Mouse (Mus musculus) intestine, embryonic 14.5 days (tissue): Measurements from ENCODE around the gene Pign. TPM values are rescaled to one million over a fixed set of nuclear protein-coding genes. Genes with fewer than 3 reads are reported as not detected.

Experiments
- ATAC-seq: fragments of 200-750 bp; cut with Nextera tagmentation; replicated peaks from 2 replicates; pipeline ENCODE4 v1.8.0; 2017; ENCODE audit warnings: low read depth, moderate number of reproducible peaks, moderate TSS enrichment, moderate library complexity; ENCODE audit not compliant: low FRiP score, low TSS enrichment
- DNase-seq: peaks from one replicate; pipeline ENCODE4 v3.0.0-alpha.2; 2018; ENCODE audit warnings: low spot score
- H3K27ac ChIP-seq: fragments of 300-500 bp; sonication (generic); 2 replicates; pipeline ENCODE4 v1.5.1; 2014; ENCODE audit warnings: low read depth, mild to moderate bottlenecking, control low read depth
- H3K27me3 ChIP-seq: fragments of 300-500 bp; sonication (generic); replicated peaks from 2 replicates; pipeline ENCODE4 v1.6.1; 2014; ENCODE audit warnings: low read length, control low read depth; ENCODE audit not compliant: control insufficient read depth, insufficient read depth
- H3K36me3 ChIP-seq: fragments of 300-500 bp; sonication (generic); 2 replicates; pipeline ENCODE4 v1.6.1; 2014; ENCODE audit warnings: low read length, control low read depth; ENCODE audit not compliant: control insufficient read depth, insufficient read depth
- H3K4me1 ChIP-seq: fragments of 300-500 bp; sonication (generic); replicated peaks from 2 replicates; pipeline ENCODE4 v1.6.1; 2014; ENCODE audit warnings: low read length, control low read depth, mixed read lengths; ENCODE audit not compliant: control insufficient read depth, insufficient read depth
- H3K4me2 ChIP-seq: fragments of 300-500 bp; sonication (generic); 2 replicates; pipeline ENCODE4 v1.6.1; 2014; ENCODE audit warnings: low read length
- H3K4me3 ChIP-seq: fragments of 300-500 bp; sonication (generic); 2 replicates; pipeline ENCODE4 v1.5.1; 2014; ENCODE audit warnings: low read depth, low read length, control low read depth, mixed read lengths
- H3K9ac ChIP-seq: fragments of 300-500 bp; sonication (generic); 2 replicates; pipeline ENCODE4 v1.6.1; 2014; ENCODE audit warnings: mild to moderate bottlenecking, low read length
- H3K9me3 ChIP-seq: fragments of 300-500 bp; sonication (generic); 2 replicates; pipeline ENCODE4 v1.6.1; 2016; ENCODE audit warnings: low read length, control low read depth; ENCODE audit not compliant: control insufficient read depth
- WGBS: fragments of 180-500 bp; shearing (Covaris S2); extraction: QIAGEN DNeasy Blood & Tissue Kit; methylation state at CpG from one replicate; pipeline ENCODE4 v1.1.7; 2014; 5-methylcytosine and 5-hydroxymethylcytosine counted together
- polyA plus RNA-seq: library from polyadenylated mRNA; unstranded; fragments of >200 nt; fragmentation: Nextera tagmentation; extraction: Ambion mirVana; gene quantifications from 2 replicates; pipeline ENCODE4 v1.2.1, GENCODE M21; 2014

Gene Pign
- polyA plus RNA-seq, 1 experiment from 2014 or later = 16.8 TPM

- no peaks in the 10 kb centered on the region for H3K36me3 ChIP-seq
- ATAC-seq (no peak), DNase-seq (no peak)
- H3K9me3 ChIP-seq = no peaks in the 10 kb centered on the region
- H3K4me2 ChIP-seq = no peak overlapping the region
- no peak overlapping the region for H3K9ac ChIP-seq
- no peaks in the 10 kb centered on the region for H3K4me1 ChIP-seq
- H3K4me3 ChIP-seq = no peak overlapping the region
- WGBS = 88% methylated on average over 3 of the region's 3 CpGs
- H3K27ac ChIP-seq = no peak overlapping the region
- H3K27me3 ChIP-seq = no peaks in the 10 kb centered on the region
Observed at GRCm38 (mm10) chr1:105553130-105553529, 110.3 kb downstream of the Pign start.

GRCm38 (mm10) chr1:105550163-105550562 lies 113.3 kb downstream of the Pign start:
- Histone ChIP-seq H3K27ac (no peak overlapping the region), H3K4me3 (no peak overlapping the region), H3K27me3 (no peaks in the 10 kb centered on the region), H3K4me1 (no peaks in the 10 kb centered on the region), H3K9me3 (no peaks in the 10 kb centered on the region), H3K9ac (no peak overlapping the region), H3K36me3 (peaks cover 4% of the 10 kb centered on the region; the same call in 1 of the 2 replicates), H3K4me2 (no peak overlapping the region)
- ATAC-seq (no peak), DNase-seq (no peak)

GRCm38 (mm10) chr1:105549648-105550047 lies 113.8 kb downstream of the Pign start:
- no peak overlapping the region for H3K4me3 ChIP-seq
- no peak for DNase-seq
- ATAC-seq = no peak
- peaks cover 4% of the 10 kb centered on the region; the same call in 1 of the 2 replicates for H3K36me3 ChIP-seq
- 71% methylated on average over 4 of the region's 4 CpGs for WGBS
- H3K9me3 ChIP-seq = no peaks in the 10 kb centered on the region
- no peak overlapping the region for H3K27ac ChIP-seq
- H3K27me3 ChIP-seq = no peaks in the 10 kb centered on the region
- no peak overlapping the region for H3K9ac ChIP-seq
- no peaks in the 10 kb centered on the region for H3K4me1 ChIP-seq
- no peak overlapping the region for H3K4me2 ChIP-seq

- H3K27ac ChIP-seq = no peak overlapping the region
- peaks cover 24% of the 10 kb centered on the region; the same call in 1 of the 2 replicates for H3K36me3 ChIP-seq
- WGBS = 90% methylated on average over 1 of the region's 1 CpGs
- ATAC-seq (no peak), DNase-seq (no peak)
- no peak overlapping the region for H3K4me3 ChIP-seq
- no peaks in the 10 kb centered on the region for H3K4me1 ChIP-seq
- 0 out of 2 replicates have a peak, but pooled peaks cover 6% of the 10 kb centered on the region for H3K9me3 ChIP-seq
- H3K9ac ChIP-seq = no peak overlapping the region
- no peaks in the 10 kb centered on the region for H3K27me3 ChIP-seq
- H3K4me2 ChIP-seq = no peak overlapping the region
Observed at GRCm38 (mm10) chr1:105543051-105543450, 120.4 kb downstream of the Pign start.

GRCm38 (mm10) chr1:105523768-105524167 lies 139.7 kb downstream of the Pign start:
- Histone ChIP-seq H3K9ac (no peak overlapping the region), H3K4me2 (no peak overlapping the region), H3K9me3 (no peaks in the 10 kb centered on the region), H3K27me3 (no peaks in the 10 kb centered on the region), H3K4me3 (no peak overlapping the region), H3K4me1 (no peaks in the 10 kb centered on the region), H3K36me3 (peaks cover 11% of the 10 kb centered on the region), H3K27ac (no peak overlapping the region)
- no peak for ATAC-seq
- DNase-seq = no peak
- 67% methylated on average over 2 of the region's 2 CpGs for WGBS

GRCm38 (mm10) chr1:105522321-105522720 lies 141.2 kb downstream of the Pign start:
- Histone ChIP-seq H3K27ac (no peak overlapping the region), H3K9ac (no peak overlapping the region), H3K4me2 (no peak overlapping the region), H3K4me3 (no peak overlapping the region), H3K9me3 (no peaks in the 10 kb centered on the region), H3K27me3 (no peaks in the 10 kb centered on the region), H3K36me3 (peaks cover 11% of the 10 kb centered on the region), H3K4me1 (no peaks in the 10 kb centered on the region)
- WGBS = 59% methylated on average over 2 of the region's 2 CpGs
- no peak for ATAC-seq
- DNase-seq = no peak

- no peaks in the 10 kb centered on the region for H3K9me3 ChIP-seq
- H3K27me3 ChIP-seq = no peaks in the 10 kb centered on the region
- no peak overlapping the region for H3K9ac ChIP-seq
- H3K4me2 ChIP-seq = no peak overlapping the region
- DNase-seq (no peak), ATAC-seq (no peak)
- no peak overlapping the region for H3K4me3 ChIP-seq
- peaks cover 11% of the 10 kb centered on the region for H3K36me3 ChIP-seq
- no peaks in the 10 kb centered on the region for H3K4me1 ChIP-seq
- no peak overlapping the region for H3K27ac ChIP-seq
Observed at GRCm38 (mm10) chr1:105518101-105518500, 145.4 kb downstream of the Pign start.

GRCm38 (mm10) chr1:105507116-105507515 lies 156.4 kb downstream of the Pign start:
- Histone ChIP-seq H3K9me3 (no peaks in the 10 kb centered on the region), H3K4me3 (no peak overlapping the region), H3K4me2 (no peak overlapping the region), H3K27ac (no peak overlapping the region), H3K4me1 (no peaks in the 10 kb centered on the region), H3K27me3 (no peaks in the 10 kb centered on the region), H3K36me3 (no peaks in the 10 kb centered on the region), H3K9ac (no peak overlapping the region)
- no peak for DNase-seq
- 86% methylated on average over 1 of the region's 1 CpGs for WGBS
- ATAC-seq = no peak

GRCm38 (mm10) chr1:105492626-105493025 lies 170.9 kb downstream of the Pign start:
- Histone ChIP-seq H3K4me2 (no peak overlapping the region), H3K9me3 (no peaks in the 10 kb centered on the region), H3K36me3 (no peaks in the 10 kb centered on the region), H3K4me1 (no peaks in the 10 kb centered on the region), H3K4me3 (no peak overlapping the region), H3K27ac (no peak overlapping the region), H3K27me3 (no peaks in the 10 kb centered on the region), H3K9ac (no peak overlapping the region)
- 73% methylated on average over 5 of the region's 5 CpGs for WGBS
- no peak for DNase-seq
- ATAC-seq = no peak
